Mouse (Mus musculus) small intestine, adult 2 months (tissue): Measurements from ENCODE around the gene Ucp2. TPM values are rescaled to one million over a fixed set of nuclear protein-coding genes. Genes with fewer than 3 reads are reported as not detected.

ENCODE experiments used
- H3K27ac ChIP-seq: fragments of 200-500 bp; 2 replicates; pipeline ENCODE4 v1.5.1; 2012; ENCODE audit warnings: low read depth, low read length, control low read depth, inconsistent platforms; ENCODE audit not compliant: insufficient read depth
- H3K27me3 ChIP-seq: fragments of 200-500 bp; 2 replicates; pipeline ENCODE4 v1.6.1; 2012; ENCODE audit warnings: mild to moderate bottlenecking, moderate library complexity, low read length, inconsistent platforms; ENCODE audit not compliant: control insufficient read depth, insufficient read depth
- H3K36me3 ChIP-seq: fragments of 200-500 bp; 2 replicates; pipeline ENCODE4 v1.6.1; 2012; ENCODE audit warnings: mild to moderate bottlenecking, low read length, control low read depth, inconsistent platforms; ENCODE audit not compliant: control insufficient read depth, insufficient read depth
- H3K4me1 ChIP-seq: fragments of 200-500 bp; 2 replicates; pipeline ENCODE4 v1.6.1; 2012; ENCODE audit warnings: low read length, inconsistent platforms, mixed read lengths; ENCODE audit not compliant: control insufficient read depth, insufficient read depth, insufficient read length
- H3K4me3 ChIP-seq: fragments of 200-500 bp; 2 replicates; pipeline ENCODE4 v1.5.1; 2012; ENCODE audit warnings: low read depth, mild to moderate bottlenecking, control low read depth, inconsistent platforms, low read length, moderate library complexity
- CTCF ChIP-seq: fragments of 200-500 bp; IDR thresholded peaks from 2 replicates; pipeline ENCODE4 v1.5.1; 2012; ENCODE audit warnings: low read depth, mild to moderate bottlenecking, control low read depth, inconsistent platforms, low read length, moderate library complexity, mixed read lengths; ENCODE audit not compliant: insufficient replicate concordance, insufficient read length; ENCODE audit errors: extremely low read depth
- POLR2A ChIP-seq: fragments of 200-500 bp; IDR thresholded peaks from 2 replicates; pipeline ENCODE4 v1.6.1; 2012; ENCODE audit warnings: low read depth, mild to moderate bottlenecking, control low read depth, inconsistent platforms, low read length, moderate library complexity
- WGBS: fragments of 180-500 bp; shearing (Covaris S2); methylation state at CpG from one replicate; pipeline ENCODE4 v1.1.7; 2018; 5-methylcytosine and 5-hydroxymethylcytosine counted together
- polyA plus RNA-seq: library from polyadenylated mRNA; depleted of rRNA; stranded (reverse); fragments of >200 nt; gene quantifications from 2 replicates; pipeline ENCODE4 v1.2.3, GENCODE M21; 2012

Ucp2 gene
- polyA plus RNA-seq, 1 experiment, result 876 TPM

DNA sequence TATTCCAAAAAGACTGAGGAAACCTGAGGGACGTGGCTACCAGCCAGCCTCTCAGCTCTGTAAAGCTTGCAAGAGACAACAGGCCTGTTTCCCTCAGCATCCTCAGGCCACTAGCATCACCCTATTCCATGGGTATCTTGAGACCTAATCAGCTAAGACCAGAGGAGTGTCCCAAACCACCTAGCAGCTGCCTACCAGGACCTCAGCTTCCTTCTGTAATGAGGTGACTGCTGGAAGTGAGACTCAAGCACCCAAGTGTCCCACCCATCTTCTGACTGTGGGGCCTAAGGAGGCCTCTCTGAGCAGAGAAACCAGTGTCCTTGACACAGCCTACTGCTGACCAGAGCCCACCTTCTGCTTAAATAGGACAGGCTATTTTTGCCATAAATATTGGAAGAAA is 23.6 kb upstream of the Ucp2 start:
- Histone ChIP-seq H3K36me3 (peaks cover 3% of the 10 kb centered on the region; the same call in 1 of the 2 replicates), H3K27ac (no peak overlapping the region), H3K4me3 (no peak overlapping the region), H3K27me3 (no peaks in the 10 kb centered on the region), H3K4me1 (peaks cover 18% of the 10 kb centered on the region)
- TF ChIP-seq POLR2A, result no peak
- no peak for TF ChIP-seq CTCF
- WGBS, result 98% methylated on average over 1 of the region's 1 CpGs

DNA sequence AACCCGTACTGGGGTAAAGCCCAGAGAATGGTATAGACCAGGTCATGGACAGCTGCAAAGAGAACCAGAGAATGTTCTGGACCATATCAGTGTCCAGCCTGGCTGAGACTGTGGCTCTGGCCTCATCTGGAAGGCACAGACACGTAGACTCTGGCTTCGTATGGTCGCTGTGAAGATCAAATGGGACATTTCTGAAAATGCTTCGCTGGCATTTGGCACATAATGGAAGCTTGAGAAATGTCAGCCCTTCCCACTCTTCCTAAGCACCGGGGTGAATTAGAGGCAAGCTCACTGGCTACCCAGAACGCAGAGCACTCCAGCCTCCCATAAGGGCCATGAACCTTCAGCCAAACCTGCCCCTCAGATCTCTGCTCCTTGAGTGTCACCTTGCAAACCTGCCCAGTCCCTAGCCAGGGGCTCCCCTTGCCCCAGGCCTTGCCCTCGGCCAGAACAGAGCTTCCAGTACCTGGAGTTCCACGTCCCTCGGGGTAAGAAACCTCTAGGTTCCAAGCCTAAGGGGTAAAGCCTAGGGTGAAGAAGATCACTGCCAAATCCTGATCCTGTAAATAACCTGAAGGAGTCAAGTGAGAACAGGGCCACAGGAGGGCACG is 22.2 kb upstream of the Ucp2 start:
- H3K36me3 ChIP-seq, result peaks cover 3% of the 10 kb centered on the region; the same call in 1 of the 2 replicates
- TF ChIP-seq CTCF, result no peak
- 91% methylated on average over 11 of the region's 11 CpGs for WGBS
- peaks cover 11% of the 10 kb centered on the region; the same call in 1 of the 2 replicates for H3K4me1 ChIP-seq
- H3K27ac ChIP-seq, result no peak overlapping the region
- no peak overlapping the region for H3K4me3 ChIP-seq
- H3K27me3 ChIP-seq, result no peaks in the 10 kb centered on the region

DNA sequence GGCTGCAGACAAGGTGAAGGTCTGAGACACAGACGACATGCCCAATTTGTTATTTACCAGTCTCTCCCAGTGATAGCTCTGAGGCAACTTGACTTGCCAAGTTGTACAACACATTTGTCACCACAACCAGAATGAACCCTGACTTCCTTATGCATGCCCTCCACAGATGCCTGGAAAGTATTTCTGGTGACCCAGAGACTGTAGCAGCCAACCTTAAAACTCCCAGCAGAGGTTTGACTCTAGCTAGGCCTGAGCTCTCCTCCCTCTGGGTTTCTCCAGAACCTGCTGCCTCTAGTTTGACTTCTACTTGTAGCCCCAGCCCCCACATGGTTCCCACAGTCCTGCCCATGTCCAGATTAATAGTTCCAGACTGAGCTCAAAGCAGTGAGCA is 21.7 kb upstream of the Ucp2 start:
- H3K36me3 ChIP-seq, result peaks cover 3% of the 10 kb centered on the region; the same call in 1 of the 2 replicates
- H3K27ac ChIP-seq, result no peak overlapping the region
- H3K4me3 ChIP-seq, result no peak overlapping the region
- TF ChIP-seq CTCF, result no peak
- TF ChIP-seq POLR2A, result no peak
- H3K27me3 ChIP-seq, result no peaks in the 10 kb centered on the region
- peaks cover 9% of the 10 kb centered on the region; the same call in 1 of the 2 replicates for H3K4me1 ChIP-seq
- WGBS, result 97% methylated on average over 1 of the region's 1 CpGs

DNA sequence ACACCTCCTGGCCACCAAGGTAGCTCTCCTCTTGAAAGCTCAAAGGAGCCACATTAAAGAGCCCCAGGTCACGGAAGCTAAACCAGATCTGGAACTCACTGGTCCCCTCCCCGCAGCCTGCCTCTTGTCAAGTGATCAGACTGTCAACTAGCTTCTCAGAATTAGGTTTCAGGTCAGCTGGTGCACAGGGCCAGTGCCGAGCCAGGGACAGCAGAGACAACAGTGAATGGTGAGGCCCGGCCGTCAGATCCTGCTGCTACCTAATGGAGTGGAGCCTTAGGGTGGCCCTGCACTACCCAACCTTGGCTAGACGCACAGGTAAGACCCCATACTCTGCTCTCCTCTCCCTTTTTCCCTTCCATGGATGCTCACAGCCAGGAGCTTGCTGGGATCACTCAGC is 20.4 kb upstream of the Ucp2 start, which contains the start of gene Ucp3:
Ucp3 (plus strand) TSS at position 214 of the 400 bp plus-strand sequence.
- TF ChIP-seq POLR2A, result no peak
- no peak for TF ChIP-seq CTCF
- Histone ChIP-seq H3K36me3 (peaks cover 3% of the 10 kb centered on the region; the same call in 1 of the 2 replicates), H3K27ac (no peak within 1 kb of the TSS), H3K4me1 (peaks cover 5% of the 10 kb centered on the region; the same call in 1 of the 2 replicates), H3K27me3 (no peaks in the 10 kb centered on the region), H3K4me3 (no peak within 1 kb of the TSS)
- 86% methylated on average over 6 of the region's 6 CpGs for WGBS

DNA sequence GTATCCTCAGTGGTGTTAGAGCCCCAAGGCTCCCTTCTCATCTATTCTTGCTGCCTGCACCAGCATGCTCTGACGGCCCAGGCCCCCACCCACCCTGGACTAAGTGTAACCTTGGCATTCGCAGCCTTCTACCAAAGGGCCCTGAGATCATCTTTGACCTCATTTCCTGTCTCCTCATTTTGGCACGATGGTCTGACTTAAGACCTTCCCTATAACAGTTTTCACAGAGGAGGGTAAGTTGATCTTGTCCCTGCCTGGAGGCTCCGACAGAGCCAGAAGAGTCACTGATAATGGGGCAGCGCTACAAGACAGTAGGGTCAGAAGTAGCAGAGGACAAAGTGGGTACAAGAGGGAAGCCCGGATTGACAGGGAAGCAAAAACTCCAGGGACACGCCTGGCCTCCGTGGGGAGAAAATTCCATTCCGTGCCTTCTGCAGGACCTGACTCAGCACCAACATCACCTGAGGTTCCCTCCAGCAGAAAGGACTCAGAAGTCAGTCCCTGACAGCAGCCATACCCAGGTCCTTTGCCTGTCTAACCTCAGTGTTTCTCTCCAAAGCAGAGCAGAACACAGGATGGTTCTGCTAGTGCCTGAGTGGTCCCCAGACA is 19.2 kb upstream of the Ucp2 start:
- peaks cover 5% of the 10 kb centered on the region; the same call in 1 of the 2 replicates for H3K4me1 ChIP-seq
- WGBS, result 75% methylated on average over 9 of the region's 9 CpGs
- no peak overlapping the region for H3K4me3 ChIP-seq
- no peak for TF ChIP-seq POLR2A
- no peak for TF ChIP-seq CTCF
- H3K36me3 ChIP-seq, result peaks cover 3% of the 10 kb centered on the region; the same call in 1 of the 2 replicates
- no peak overlapping the region for H3K27ac ChIP-seq
- H3K27me3 ChIP-seq, result no peaks in the 10 kb centered on the region

DNA sequence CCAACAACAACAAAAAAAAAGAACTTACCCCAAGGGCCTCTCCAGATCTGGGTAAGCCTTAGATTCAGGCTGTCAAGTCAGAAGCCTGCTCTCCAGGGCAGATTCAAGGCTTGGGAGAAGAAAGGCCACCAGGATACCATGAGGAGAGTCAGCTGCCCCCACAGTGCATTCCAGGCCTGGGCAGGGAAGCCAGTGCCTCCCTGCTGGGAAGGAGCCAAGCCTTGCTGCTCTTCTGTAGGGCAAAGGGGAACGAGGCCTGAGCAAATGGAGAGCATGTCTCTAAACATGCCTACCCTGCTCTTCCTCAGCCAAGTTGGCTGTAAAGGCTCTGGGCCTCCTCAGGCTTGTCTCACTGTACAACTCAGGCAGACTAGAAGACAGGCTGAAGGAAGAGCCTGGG is 18.5 kb upstream of the Ucp2 start:
- Histone ChIP-seq H3K36me3 (no peaks in the 10 kb centered on the region; the same call in 1 of the 2 replicates), H3K27ac (no peak overlapping the region)
- TF ChIP-seq CTCF (no peak), POLR2A (no peak)

DNA sequence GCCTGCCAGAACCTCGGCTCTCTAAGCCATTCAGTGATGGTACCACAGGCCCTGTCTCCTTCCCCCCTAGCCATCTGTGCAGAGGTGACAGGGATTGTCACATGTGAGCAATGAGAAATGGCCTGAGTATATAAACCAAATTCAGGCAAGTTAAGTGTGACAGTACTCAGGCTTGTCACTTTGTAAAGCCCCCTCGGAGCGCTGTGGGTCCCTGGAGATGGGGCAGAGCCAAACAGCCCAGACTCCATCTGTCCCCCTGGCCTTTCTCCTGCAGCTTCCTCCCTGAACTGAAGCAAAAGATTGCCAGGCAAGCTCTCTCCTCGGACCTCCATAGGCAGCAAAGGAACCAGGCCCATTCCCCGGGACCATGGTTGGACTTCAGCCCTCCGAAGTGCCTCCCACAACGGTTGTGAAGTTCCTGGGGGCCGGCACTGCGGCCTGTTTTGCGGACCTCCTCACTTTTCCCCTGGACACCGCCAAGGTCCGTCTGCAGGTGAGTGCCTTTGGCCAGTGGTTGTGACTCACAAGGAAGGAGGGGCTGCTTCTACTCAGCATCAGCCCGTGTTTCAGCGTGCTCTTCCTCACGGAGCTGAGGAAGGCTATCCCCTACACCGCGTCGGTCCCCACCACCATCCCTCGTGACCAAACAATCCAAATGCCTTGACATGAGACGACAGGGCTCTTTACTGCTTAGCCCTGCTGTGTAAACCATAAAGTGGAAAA is 13.9 kb upstream of the Ucp2 start:
- no peak for TF ChIP-seq CTCF
- no peak for TF ChIP-seq POLR2A
- Histone ChIP-seq H3K27me3 (no peaks in the 10 kb centered on the region), H3K4me1 (peaks cover 5% of the 10 kb centered on the region; the same call in 1 of the 2 replicates), H3K27ac (no peak overlapping the region), H3K36me3 (no peaks in the 10 kb centered on the region), H3K4me3 (no peak overlapping the region)
- WGBS, result 75% methylated on average over 20 of the region's 20 CpGs

More for the DNA sequence above, 18.5 kb upstream of the Ucp2 start:
- Histone ChIP-seq H3K4me1 (peaks cover 5% of the 10 kb centered on the region; the same call in 1 of the 2 replicates), H3K27me3 (no peaks in the 10 kb centered on the region), H3K4me3 (no peak overlapping the region)
- 14% methylated on average over 1 of the region's 1 CpGs for WGBS

DNA sequence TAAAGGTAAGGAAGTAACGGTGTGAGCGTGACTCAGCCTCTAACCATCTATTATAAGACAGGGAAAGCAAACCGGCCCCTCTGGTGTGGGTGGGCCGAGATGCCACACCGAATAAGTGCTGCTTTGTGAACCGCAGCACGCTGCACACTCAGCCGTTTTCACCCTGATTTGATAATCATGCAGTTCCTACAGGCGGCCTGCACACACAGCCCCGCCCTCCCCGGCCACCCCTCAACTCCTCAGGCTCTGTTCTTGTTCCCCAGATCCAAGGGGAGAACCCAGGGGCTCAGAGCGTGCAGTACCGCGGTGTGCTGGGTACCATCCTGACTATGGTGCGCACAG is 13.3 kb upstream of the Ucp2 start:
- no peak overlapping the region for H3K4me3 ChIP-seq
- 63% methylated on average over 15 of the region's 15 CpGs for WGBS
- TF ChIP-seq POLR2A (no peak), CTCF (no peak)
- no peak overlapping the region for H3K27ac ChIP-seq
- H3K36me3 ChIP-seq, result no peaks in the 10 kb centered on the region
- no peaks in the 10 kb centered on the region for H3K27me3 ChIP-seq
- H3K4me1 ChIP-seq, result peaks cover 3% of the 10 kb centered on the region; the same call in 1 of the 2 replicates
